Mouse (Mus musculus): ENCODE results near the gene Gpr107. TPM values are rescaled to one million over a fixed set of nuclear protein-coding genes. Genes with fewer than 3 reads are reported as not detected.

Gene Gpr107
- polyA plus RNA-seq, 2 experiments, result 5.4 to 8.6 TPM

DNA sequence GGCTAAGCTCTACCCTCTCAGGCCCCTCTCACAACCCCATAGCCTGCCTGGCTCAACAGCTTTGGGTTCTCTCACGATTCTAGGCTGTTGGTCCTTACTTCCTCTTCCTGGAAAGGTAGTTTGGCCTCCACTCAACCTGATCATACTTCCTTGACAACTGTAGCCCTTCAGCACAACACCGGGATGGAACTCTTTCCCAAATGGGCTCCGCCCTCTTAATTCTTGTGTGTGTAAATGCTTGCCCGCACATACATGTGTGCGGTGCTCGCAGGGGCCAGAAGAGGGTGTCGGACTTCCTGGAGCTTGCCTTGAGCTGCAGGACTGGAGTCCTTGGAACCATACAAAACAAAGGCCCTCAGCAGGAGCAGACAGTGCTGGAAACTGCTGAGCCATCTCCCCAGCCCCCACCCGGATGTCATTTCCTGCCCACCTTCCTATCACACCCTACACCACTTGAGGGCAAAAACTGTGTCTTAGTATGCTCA is 21.3 kb upstream of the Gpr107 start:
- peaks cover 4 to 44% of the 10 kb centered on the region in 2 experiments; a peak in 3 of 4 replicates for H3K4me1 ChIP-seq (replicated peaks; ENCODE audit: control insufficient read depth in 2 of 2, insufficient read depth in 2 of 2, low read length in 1 of 2)
- H3K27me3 ChIP-seq (ENCODE audit: control insufficient read depth, insufficient read depth, low read length), result no peaks in the 10 kb centered on the region
- ATAC-seq (ENCODE audit: insufficient read depth), result no peak
- H3K9me3 ChIP-seq (ENCODE audit: control insufficient read depth, low read length), result no peaks in the 10 kb centered on the region
- H3K27ac ChIP-seq, result no peak overlapping the region
- no peak overlapping the region for H3K4me3 ChIP-seq (ENCODE audit: insufficient read depth in 1 of 2, low read depth in 2 of 2, low read length in 2 of 2)
- DNase-seq (ENCODE audit: low read depth in 3 of 3, low spot score in 3 of 3), result no peak
- no peak for TF ChIP-seq EP300 (IDR thresholded peaks at IDR 0.05; ENCODE audit: low read depth)
- TF ChIP-seq CTCF (IDR thresholded peaks at IDR 0.05; ENCODE audit: low read depth), result no peak
- H3K36me3 ChIP-seq (replicated peaks; ENCODE audit: control insufficient read depth, insufficient read depth, low read depth), result no peaks in the 10 kb centered on the region
- H3K4me2 ChIP-seq (ENCODE audit: low read depth), result no peak overlapping the region
- no peak overlapping the region for H3K9ac ChIP-seq (replicated peaks)
- WGBS (ENCODE audit: insufficient replicate concordance), result 24% methylated on average over 8 of the region's 8 CpGs

DNA sequence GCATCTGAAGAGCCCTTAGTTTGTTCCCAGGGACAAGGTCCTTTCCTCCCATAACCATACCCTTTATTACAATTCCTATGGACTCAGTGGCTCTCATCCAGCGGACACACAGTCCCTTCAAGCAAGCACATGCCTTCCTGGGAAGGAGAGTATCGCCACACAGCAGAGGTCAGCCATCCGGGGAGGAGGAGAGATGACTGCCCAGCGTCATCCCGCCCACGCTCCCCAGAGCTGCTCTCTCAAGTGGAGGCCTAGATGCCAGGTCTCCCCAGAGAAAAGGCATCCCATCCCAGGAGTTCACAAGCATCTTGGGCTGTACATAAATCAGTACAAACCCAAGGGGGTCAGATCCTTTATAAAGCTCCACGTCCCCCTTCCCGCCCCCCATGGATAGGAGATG is 19.4 kb upstream of the Gpr107 start:
- 76% methylated on average over 8 of the region's 8 CpGs for WGBS (ENCODE audit: insufficient replicate concordance)
- peaks cover 4 to 44% of the 10 kb centered on the region in 2 experiments; a peak in 3 of 4 replicates for H3K4me1 ChIP-seq (replicated peaks; ENCODE audit: control insufficient read depth in 2 of 2, insufficient read depth in 2 of 2, low read length in 1 of 2)

DNA sequence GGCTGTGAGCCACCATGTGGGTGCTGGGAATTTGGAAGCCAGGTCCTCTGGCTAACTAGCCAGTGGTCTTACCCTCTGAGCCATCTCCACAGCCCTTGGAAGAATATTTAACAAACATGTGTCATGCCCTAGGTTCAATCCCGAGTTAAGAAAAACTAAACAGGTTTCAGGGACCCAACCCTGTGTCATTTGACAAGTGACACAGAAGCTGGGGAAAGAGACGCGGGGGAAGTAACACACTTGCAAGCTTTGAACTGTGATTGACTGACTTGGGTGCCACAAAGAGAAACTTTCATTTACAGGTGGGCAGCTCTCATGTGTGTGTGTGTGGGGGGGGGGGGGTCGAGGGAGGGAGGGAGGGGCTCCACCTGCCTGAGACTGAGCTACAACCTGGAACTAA is 18.1 kb upstream of the Gpr107 start:
- no peak overlapping the region for H3K27ac ChIP-seq
- H3K4me3 ChIP-seq (ENCODE audit: insufficient read depth in 1 of 2, low read depth in 2 of 2, low read length in 2 of 2), result no peak overlapping the region
- no peak overlapping the region for H3K9ac ChIP-seq (replicated peaks)
- no peak for DNase-seq (ENCODE audit: low read depth in 3 of 3, low spot score in 3 of 3)
- no peak overlapping the region for H3K4me2 ChIP-seq (ENCODE audit: low read depth)
- H3K36me3 ChIP-seq (replicated peaks; ENCODE audit: control insufficient read depth, insufficient read depth, low read depth), result no peaks in the 10 kb centered on the region
- H3K4me1 ChIP-seq (replicated peaks; ENCODE audit: control insufficient read depth in 2 of 2, insufficient read depth in 2 of 2, low read length in 1 of 2), result peaks cover 4 to 34% of the 10 kb centered on the region in 2 experiments; a peak in 3 of 4 replicates
- H3K27me3 ChIP-seq (ENCODE audit: control insufficient read depth, insufficient read depth, low read length), result no peaks in the 10 kb centered on the region
- no peak for ATAC-seq (ENCODE audit: insufficient read depth)
- H3K9me3 ChIP-seq (ENCODE audit: control insufficient read depth, low read length), result no peaks in the 10 kb centered on the region
- WGBS (ENCODE audit: insufficient replicate concordance), result 61% methylated on average over 4 of the region's 4 CpGs
- TF ChIP-seq CTCF (IDR thresholded peaks at IDR 0.05; ENCODE audit: low read depth), result no peak
- no peak for TF ChIP-seq EP300 (IDR thresholded peaks at IDR 0.05; ENCODE audit: low read depth)

More for the DNA sequence above, 19.4 kb upstream of the Gpr107 start:
- no peaks in the 10 kb centered on the region for H3K9me3 ChIP-seq (ENCODE audit: control insufficient read depth, low read length)
- H3K4me3 ChIP-seq (ENCODE audit: insufficient read depth in 1 of 2, low read depth in 2 of 2, low read length in 2 of 2), result no peak overlapping the region
- H3K36me3 ChIP-seq (replicated peaks; ENCODE audit: control insufficient read depth, insufficient read depth, low read depth), result no peaks in the 10 kb centered on the region
- no peak for DNase-seq (ENCODE audit: low read depth in 3 of 3, low spot score in 3 of 3)
- no peak overlapping the region for H3K9ac ChIP-seq (replicated peaks)
- no peak for TF ChIP-seq CTCF (IDR thresholded peaks at IDR 0.05; ENCODE audit: low read depth)
- TF ChIP-seq EP300 (IDR thresholded peaks at IDR 0.05; ENCODE audit: low read depth), result no peak
- no peak overlapping the region for H3K27ac ChIP-seq
- ATAC-seq (ENCODE audit: insufficient read depth), result no peak
- no peak overlapping the region for H3K4me2 ChIP-seq (ENCODE audit: low read depth)
- no peaks in the 10 kb centered on the region for H3K27me3 ChIP-seq (ENCODE audit: control insufficient read depth, insufficient read depth, low read length)

DNA sequence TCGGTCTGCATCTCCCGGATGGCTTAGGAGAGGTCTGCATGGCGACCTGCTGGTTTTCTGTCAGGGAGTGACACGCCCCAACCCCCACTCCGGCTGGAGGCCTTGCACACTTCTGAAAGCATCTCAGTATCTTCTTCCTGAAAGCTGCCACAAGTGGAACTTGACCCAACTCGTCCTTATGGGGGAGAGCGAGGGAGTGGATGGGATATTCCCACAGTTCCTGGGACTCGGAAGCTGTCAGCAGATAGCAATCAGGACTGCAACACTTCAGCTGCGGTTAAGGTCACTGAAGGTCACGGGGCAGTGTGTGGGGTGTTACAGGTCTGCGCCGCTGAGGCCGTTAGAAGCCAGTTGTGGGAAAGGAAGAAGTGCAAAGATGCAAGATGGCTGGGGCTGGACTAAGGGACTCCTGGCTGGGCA is 16.6 kb upstream of the Gpr107 start:
- DNase-seq (ENCODE audit: low read depth in 3 of 3, low spot score in 3 of 3), result no peak
- Histone ChIP-seq H3K27me3 (ENCODE audit: control insufficient read depth, insufficient read depth, low read length) (no peaks in the 10 kb centered on the region), H3K27ac (no peak overlapping the region), H3K36me3 (replicated peaks; ENCODE audit: control insufficient read depth, insufficient read depth, low read depth) (no peaks in the 10 kb centered on the region), H3K9ac (replicated peaks) (no peak overlapping the region), H3K9me3 (ENCODE audit: control insufficient read depth, low read length) (no peaks in the 10 kb centered on the region), H3K4me1 (replicated peaks; ENCODE audit: control insufficient read depth in 2 of 2, insufficient read depth in 2 of 2, low read length in 1 of 2) (peaks cover 6 to 34% of the 10 kb centered on the region in 2 experiments; a peak in 3 of 4 replicates), H3K4me3 (ENCODE audit: insufficient read depth in 1 of 2, low read depth in 2 of 2, low read length in 2 of 2) (no peak overlapping the region), H3K4me2 (ENCODE audit: low read depth) (no peak overlapping the region)
- TF ChIP-seq EP300 (IDR thresholded peaks at IDR 0.05; ENCODE audit: low read depth) (no peak), CTCF (IDR thresholded peaks at IDR 0.05; ENCODE audit: low read depth) (no peak)
- 30% methylated on average over 13 of the region's 13 CpGs for WGBS (ENCODE audit: insufficient replicate concordance)
- no peak for ATAC-seq (ENCODE audit: insufficient read depth)

- no peak overlapping the region for H3K4me3 ChIP-seq (ENCODE audit: insufficient read depth in 1 of 2, low read depth in 2 of 2, low read length in 2 of 2)
- H3K4me1 ChIP-seq (replicated peaks; ENCODE audit: control insufficient read depth in 2 of 2, insufficient read depth in 2 of 2, low read length in 1 of 2), result peaks cover 11 to 26% of the 10 kb centered on the region in 2 experiments
- no peaks in the 10 kb centered on the region for H3K36me3 ChIP-seq (replicated peaks; ENCODE audit: control insufficient read depth, insufficient read depth, low read depth)
- WGBS (ENCODE audit: insufficient replicate concordance), result 55% methylated on average over 13 of the region's 13 CpGs
- no peak overlapping the region for H3K9ac ChIP-seq (replicated peaks)
- H3K27me3 ChIP-seq (ENCODE audit: control insufficient read depth, insufficient read depth, low read length), result peaks cover 2% of the 10 kb centered on the region; the same call in 1 of the 2 replicates
- no peak for DNase-seq (ENCODE audit: low read depth in 3 of 3, low spot score in 3 of 3)
- no peak overlapping the region for H3K4me2 ChIP-seq (ENCODE audit: low read depth)
- H3K27ac ChIP-seq, result no peak overlapping the region
- ATAC-seq (ENCODE audit: insufficient read depth), result no peak
- TF ChIP-seq CTCF (IDR thresholded peaks at IDR 0.05; ENCODE audit: low read depth) (no peak), EP300 (IDR thresholded peaks at IDR 0.05; ENCODE audit: low read depth) (no peak)
- H3K9me3 ChIP-seq (ENCODE audit: control insufficient read depth, low read length), result no peaks in the 10 kb centered on the region
Measured at GRCm38 (mm10) chr2:31136338-31136737, 15.8 kb upstream of the Gpr107 start.

All from liver, embryonic 14.5 days (tissue).